Mouse (Mus musculus) small intestine, adult 2 months (tissue): ENCODE results near the gene Sertad3.

Source experiments
- CTCF ChIP-seq: fragments of 200-500 bp; IDR thresholded peaks from 2 replicates; pipeline ENCODE4 v1.5.1; 2012; ENCODE audit warnings: low read depth, mild to moderate bottlenecking, control low read depth, inconsistent platforms, low read length, moderate library complexity, mixed read lengths; ENCODE audit not compliant: insufficient replicate concordance, insufficient read length; ENCODE audit errors: extremely low read depth
- POLR2A ChIP-seq: fragments of 200-500 bp; IDR thresholded peaks from 2 replicates; pipeline ENCODE4 v1.6.1; 2012; ENCODE audit warnings: low read depth, mild to moderate bottlenecking, control low read depth, inconsistent platforms, low read length, moderate library complexity

GRCm38 (mm10) chr7:27428002-27428401, 45.6 kb upstream of the Sertad3 start:
- no peak for TF ChIP-seq CTCF
- no peak for TF ChIP-seq POLR2A
